Mouse (Mus musculus): ENCODE measurements around the gene Rgs7bp.

DNA sequence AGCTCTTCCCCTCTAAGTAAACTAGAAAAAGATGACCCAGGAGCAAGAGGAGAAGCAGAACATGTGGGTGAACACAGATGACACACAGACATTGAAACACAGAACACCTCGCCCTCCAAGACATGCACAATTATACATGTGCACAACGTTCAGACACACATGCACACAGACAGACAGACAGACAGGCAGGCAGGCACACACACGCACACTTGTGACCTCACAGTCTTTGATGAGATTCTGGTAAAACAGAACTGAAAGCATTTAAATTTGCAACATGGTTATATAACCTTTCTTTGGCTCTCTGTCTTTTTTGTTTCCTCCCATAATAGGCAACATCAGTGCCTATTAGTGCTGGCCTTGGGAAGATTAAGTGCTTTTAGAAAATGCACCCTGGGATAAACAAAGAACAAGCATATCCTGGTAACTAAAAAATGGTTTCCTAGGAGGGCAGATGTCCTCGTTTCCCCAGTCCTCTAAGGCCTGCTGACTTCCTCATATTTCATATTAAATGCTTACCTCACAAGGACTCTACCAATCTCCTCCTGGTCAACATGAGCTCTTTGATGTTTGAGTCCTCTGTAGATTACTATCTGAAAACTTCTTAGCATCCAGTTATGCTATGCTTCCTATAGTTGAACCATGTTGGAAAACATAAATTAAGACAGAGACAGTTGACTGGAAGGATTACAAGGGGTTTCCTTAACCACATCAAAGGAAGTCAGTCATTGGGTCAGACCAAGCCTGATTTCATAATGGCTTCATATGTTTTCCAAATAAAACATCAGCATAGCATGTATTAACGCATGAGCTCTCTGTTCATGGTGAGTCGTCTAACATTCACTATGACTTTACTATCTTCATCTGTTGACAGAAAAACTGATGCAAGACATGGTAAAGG, 122.8 kb downstream of the Rgs7bp start:
- TF ChIP-seq POLR2A (IDR thresholded peaks at IDR 0.05; ENCODE audit: insufficient read depth, low read depth, low read length) (no peak), CTCF (IDR thresholded peaks at IDR 0.05) (no peak), EP300 (IDR thresholded peaks at IDR 0.05; ENCODE audit: insufficient read depth, low read depth, low read length) (no peak)

Measured in heart, adult 2 months (tissue).